ENCODE assay signal across 8 mouse cellular contexts in genomic region chr13:67420558-67421206, GRCm38 (mm10). TPM values are rescaled to one million over a fixed set of nuclear protein-coding genes. Genes with fewer than 3 reads are reported as not detected.
DNase-seq lines count a peak whose midpoint lies in the region; ATAC-seq lines count a peak whose summit lies in the region.

No protein-coding gene starts in this region.

- peak overlapping the region; percentile 77 for H3K4me2 ChIP-seq in heart, embryonic 11.5 days
- peak overlapping the region; percentile 89 for H3K4me2 ChIP-seq in liver, embryonic 11.5 days

- WGBS in heart, embryonic 11.5 days (ENCODE audit: insufficient replicate concordance) = 30% methylated on average over 11 of the region's 11 CpGs
- WGBS in liver, embryonic 11.5 days = 35% methylated on average over 11 of the region's 11 CpGs

- no peak for DNase-seq in heart, adult 18-20 months
- DNase-seq in urinary bladder, postnatal 25 days (ENCODE audit: low spot score) = peak; percentile 39
- no peak for DNase-seq in urinary bladder, postnatal 14 days (ENCODE audit: low spot score)
- no peak for DNase-seq in liver, embryonic 11.5 days (ENCODE audit: low spot score)
- DNase-seq in embryo, embryonic 10.5 days (ENCODE audit: low spot score) = no peak
- no peak for DNase-seq in cerebellum, postnatal 14 days

- H3K4me3 ChIP-seq in heart, embryonic 11.5 days (ENCODE audit: low read depth, low read length) = peak overlapping the region; percentile 75
- peak overlapping the region; percentile 57 for H3K4me3 ChIP-seq in liver, embryonic 11.5 days (ENCODE audit: low read depth, low read length)

- no peak for ATAC-seq in heart, embryonic 11.5 days (replicated peaks; ENCODE audit: insufficient number of reproducible peaks, low FRiP score, low TSS enrichment)
- no peak for ATAC-seq in liver, embryonic 11.5 days (replicated peaks; ENCODE audit: low FRiP score)
- no peak; the same call in 1 of the 2 replicates for ATAC-seq in cerebellum, adult (ENCODE audit: insufficient number of reproducible peaks, low FRiP score, low TSS enrichment)

- no peaks in the 10 kb centered on the region for H3K9me3 ChIP-seq in heart, embryonic 11.5 days (replicated peaks; ENCODE audit: control insufficient read depth, low read length)
- no peaks in the 10 kb centered on the region for H3K9me3 ChIP-seq in liver, embryonic 11.5 days (ENCODE audit: control insufficient read depth, low read length)

- H3K4me1 ChIP-seq in heart, embryonic 11.5 days (ENCODE audit: control insufficient read depth, insufficient read depth, low read length) = peaks cover 2% of the 10 kb centered on the region; the same call in 1 of the 2 replicates
- H3K4me1 ChIP-seq in liver, embryonic 11.5 days (replicated peaks; ENCODE audit: control insufficient read depth, insufficient read depth, low read length) = 0 out of 2 replicates have a peak, but pooled peaks cover 3% of the 10 kb centered on the region

- H3K27ac ChIP-seq in heart, embryonic 11.5 days (ENCODE audit: low read depth, low read length) = no peak overlapping the region
- no peak overlapping the region for H3K27ac ChIP-seq in liver, embryonic 11.5 days (ENCODE audit: low read depth, low read length)

- no peaks in the 10 kb centered on the region for H3K36me3 ChIP-seq in heart, embryonic 11.5 days (ENCODE audit: control insufficient read depth, insufficient read depth, low read length)
- H3K36me3 ChIP-seq in liver, embryonic 11.5 days (ENCODE audit: control insufficient read depth, insufficient read depth, low read length) = no peaks in the 10 kb centered on the region

- peak overlapping the region; percentile 76 for H3K9ac ChIP-seq in heart, embryonic 11.5 days (ENCODE audit: low read depth, low read length)
- peak overlapping the region; percentile 46 for H3K9ac ChIP-seq in liver, embryonic 11.5 days (ENCODE audit: low read depth, low read length)

- no peaks in the 10 kb centered on the region for H3K27me3 ChIP-seq in heart, embryonic 11.5 days (ENCODE audit: control insufficient read depth, insufficient read depth, low read length)
- no peaks in the 10 kb centered on the region for H3K27me3 ChIP-seq in liver, embryonic 11.5 days (replicated peaks; ENCODE audit: control insufficient read depth, insufficient read depth, low read length)

RNA-seq across cellular contexts. Expression of gene Zfp459, which starts 0.5 kb away (rescaled TPM):
- polyA plus RNA-seq in heart, embryonic 11.5 days (2014; fragmentation: Nextera tagmentation; extraction: Ambion mirVana) = 0.31 TPM in 1 of 2 replicates, not detected in the other
- under 1 TPM; 0.42 to 0.57 TPM for total RNA-seq in heart, adult 18-20 months (2021)
- polyA plus RNA-seq in liver, embryonic 11.5 days (2014; fragmentation: Nextera tagmentation; extraction: Ambion mirVana) = 0.74 and 0.75 TPM in 2 replicates

RNA-seq across cellular contexts. Expression of gene Zfp429, which starts 21.1 kb away (rescaled TPM):
- polyA plus RNA-seq in heart, embryonic 11.5 days (2014; fragmentation: Nextera tagmentation; extraction: Ambion mirVana) = 2.9 and 3.1 TPM in 2 replicates
- total RNA-seq in heart, adult 18-20 months (2021) = 1 to 10 TPM; 1.2 to 1.6 TPM
- polyA plus RNA-seq in liver, embryonic 11.5 days (2014; fragmentation: Nextera tagmentation; extraction: Ambion mirVana) = 3.0 and 4.4 TPM in 2 replicates

RNA-seq across cellular contexts. Expression of gene Zfp874a, which starts 30.7 kb away (rescaled TPM):
- polyA plus RNA-seq in heart, embryonic 11.5 days (2014; fragmentation: Nextera tagmentation; extraction: Ambion mirVana) = 6.2 and 6.4 TPM in 2 replicates
- total RNA-seq in heart, adult 18-20 months (2021) = 1 to 10 TPM; 7.9 to 8.8 TPM
- 5.8 and 6.9 TPM in 2 replicates for polyA plus RNA-seq in liver, embryonic 11.5 days (2014; fragmentation: Nextera tagmentation; extraction: Ambion mirVana)

RNA-seq across cellular contexts. Expression of gene Zfp456, which starts 45.1 kb away (rescaled TPM):
- 1.2 TPM in 2 replicates for polyA plus RNA-seq in heart, embryonic 11.5 days (2014; fragmentation: Nextera tagmentation; extraction: Ambion mirVana)
- under 1 TPM; 0.32 to 0.82 TPM for total RNA-seq in heart, adult 18-20 months (2021)
- polyA plus RNA-seq in liver, embryonic 11.5 days (2014; fragmentation: Nextera tagmentation; extraction: Ambion mirVana) = 1.4 and 1.5 TPM in 2 replicates

RNA-seq across cellular contexts. Expression of gene Gm28041, which starts 45.1 kb away (rescaled TPM):
- polyA plus RNA-seq in heart, embryonic 11.5 days (2014; fragmentation: Nextera tagmentation; extraction: Ambion mirVana) = 0.35 and 0.49 TPM in 2 replicates
- 1 to 10 TPM; 1.9 TPM for total RNA-seq in heart, adult 18-20 months (2021)
- 0.62 TPM in 1 of 2 replicates, not detected in the other for polyA plus RNA-seq in liver, embryonic 11.5 days (2014; fragmentation: Nextera tagmentation; extraction: Ambion mirVana)
